Mouse (Mus musculus) skeletal muscle tissue, adult 2 months (tissue): ENCODE data around the gene Chrm5.

Experiments
- DNase-seq: peaks from one replicate; pipeline ENCODE4 v3.0.0-alpha.2; 2012; ENCODE audit warnings: low read depth, low spot score

Gene Chrm5

DNA sequence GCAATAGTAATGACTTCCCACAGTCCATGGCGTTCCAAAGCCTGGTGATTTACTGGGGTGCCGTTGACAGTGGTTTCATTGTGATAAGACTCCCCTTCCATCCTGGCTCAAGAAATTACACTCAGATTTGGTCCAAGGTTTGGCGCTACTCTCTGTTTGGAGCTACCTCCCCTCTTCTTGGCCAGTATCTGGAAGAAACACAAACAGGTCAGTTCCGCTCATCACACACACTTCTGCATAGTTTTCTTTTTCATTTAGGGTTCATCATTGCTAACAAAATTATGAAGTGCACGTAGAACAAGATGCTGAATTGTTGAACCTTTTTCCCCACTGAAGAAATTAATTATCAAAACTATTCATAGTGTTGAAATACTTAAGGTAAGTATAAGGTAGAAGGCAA is at the start of gene Chrm5:
TSS of gene Chrm5 (minus strand) at position 101 of the 400 bp plus-strand sequence.
- no peak for DNase-seq

DNA sequence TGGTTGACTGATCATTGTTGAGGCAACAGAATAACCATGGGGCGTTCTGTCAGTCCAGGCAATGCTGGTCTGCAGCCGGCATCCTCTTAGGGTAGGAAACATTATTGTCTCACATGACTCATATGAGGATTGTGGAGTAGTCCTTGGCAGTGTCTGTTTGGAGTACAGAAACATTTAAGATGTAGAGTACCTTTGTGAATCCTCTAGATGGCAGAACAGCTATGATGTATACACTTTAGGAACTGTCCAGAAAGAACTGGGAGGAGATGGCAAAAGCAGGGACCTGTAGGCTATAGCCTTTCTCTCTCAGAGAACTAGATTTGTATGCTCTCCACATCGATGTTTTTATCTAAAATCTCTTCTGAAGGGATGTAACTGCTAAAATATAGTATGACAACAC is 46.4 kb upstream of the Chrm5 start:
- DNase-seq, result no peak

DNA sequence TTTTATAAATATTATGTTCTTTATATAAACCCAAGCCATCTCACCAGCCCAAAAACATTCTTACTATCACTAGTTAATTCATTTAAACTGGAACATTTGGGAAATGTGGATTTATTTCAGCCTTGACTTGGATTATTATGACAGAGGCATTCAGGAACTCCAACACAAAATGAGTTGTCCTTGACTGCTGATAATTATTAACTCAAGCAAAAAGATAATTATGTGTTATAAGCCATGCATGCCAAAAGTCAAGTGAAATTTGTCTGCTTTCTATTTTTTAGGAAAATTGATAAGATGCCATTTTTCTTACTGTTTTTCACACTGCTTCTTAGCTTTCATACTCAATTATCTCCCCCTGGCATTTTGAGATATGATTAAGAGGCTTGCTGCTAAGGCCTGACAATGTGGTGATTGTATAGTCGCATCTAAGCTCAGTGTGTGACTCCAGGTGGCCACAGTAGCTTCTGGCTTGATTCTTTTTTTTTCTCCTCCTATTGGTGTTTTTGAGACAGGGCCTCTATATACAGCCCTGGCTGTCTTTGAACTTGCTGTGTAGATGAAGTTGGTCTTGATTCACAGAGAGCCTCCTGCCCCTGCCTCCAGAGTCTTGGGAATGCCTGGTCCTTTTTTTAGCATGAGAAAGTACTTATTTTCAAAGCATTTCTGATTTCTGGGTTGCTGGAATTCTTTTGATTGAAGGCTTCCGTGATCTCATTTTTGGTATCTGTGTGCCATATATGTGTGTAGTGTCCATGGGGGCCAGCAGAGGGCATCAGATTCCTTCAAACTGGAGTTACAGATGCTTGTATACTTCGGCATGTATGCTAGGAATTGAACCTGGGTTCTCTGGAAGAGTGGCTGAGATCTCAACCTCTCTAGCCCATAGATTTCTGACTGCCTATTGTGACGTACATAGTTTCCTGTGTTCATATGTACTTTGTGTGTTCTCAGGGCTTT is 40.2 kb upstream of the Chrm5 start:
- DNase-seq, result no peak

DNA sequence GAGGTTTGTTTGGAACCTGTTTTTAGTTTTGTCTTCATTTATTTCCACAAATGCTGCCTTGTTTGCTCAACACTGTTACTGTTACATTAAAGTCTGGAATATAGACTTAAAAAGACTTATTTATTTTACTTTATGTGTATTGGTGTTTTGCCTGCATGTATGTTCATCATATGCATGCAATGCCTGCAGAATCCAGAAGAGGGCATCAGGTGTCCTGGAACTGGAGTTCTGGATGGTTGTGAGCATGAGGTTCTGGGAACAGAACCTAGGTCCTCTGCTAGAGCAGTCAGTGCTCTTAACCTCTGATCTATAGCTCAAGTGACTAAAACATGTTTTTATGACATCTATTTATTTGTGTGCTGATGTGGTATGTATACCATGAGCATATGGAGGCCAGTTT is 38.0 kb upstream of the Chrm5 start:
- DNase-seq, result no peak

DNA sequence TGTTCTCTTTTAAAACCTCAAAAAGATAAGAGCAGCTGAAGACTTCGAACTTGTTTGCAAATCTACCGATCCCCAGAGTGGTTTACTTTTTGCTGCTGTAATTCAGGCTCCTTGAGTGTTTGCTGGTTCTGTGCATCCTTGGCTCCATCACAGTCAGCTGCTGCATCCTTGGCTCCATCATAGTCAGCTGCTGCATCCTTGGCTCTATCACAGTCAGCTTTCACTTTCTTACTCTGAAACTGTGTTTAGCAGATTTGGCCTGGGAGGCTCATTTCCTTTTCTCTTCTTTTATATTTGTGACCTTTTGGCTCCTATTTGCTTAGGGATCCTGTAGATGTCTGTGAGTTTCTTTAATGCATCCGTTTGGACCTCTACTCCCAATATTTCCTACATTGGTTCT is 36.6 kb upstream of the Chrm5 start:
- DNase-seq, result no peak

DNA sequence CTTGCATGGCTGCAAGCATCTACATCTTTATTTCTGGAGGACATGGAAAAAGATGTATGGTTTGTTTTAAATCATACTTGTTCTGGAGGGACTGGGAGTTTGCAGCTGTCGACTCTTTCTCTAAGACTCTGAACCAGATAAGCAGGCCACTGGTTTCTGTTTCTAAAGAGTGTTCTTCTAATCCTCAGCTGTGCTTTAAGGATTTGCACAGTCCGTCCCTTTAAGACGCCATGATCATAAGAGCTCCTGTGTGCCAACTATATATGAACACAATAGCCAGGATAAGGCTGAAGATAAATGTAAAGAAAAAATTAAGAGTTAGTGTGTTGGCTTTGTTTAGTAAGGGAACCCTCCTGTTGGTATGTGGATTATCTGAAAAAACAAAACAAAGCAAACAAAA is 36.2 kb upstream of the Chrm5 start:
- DNase-seq, result no peak

DNA sequence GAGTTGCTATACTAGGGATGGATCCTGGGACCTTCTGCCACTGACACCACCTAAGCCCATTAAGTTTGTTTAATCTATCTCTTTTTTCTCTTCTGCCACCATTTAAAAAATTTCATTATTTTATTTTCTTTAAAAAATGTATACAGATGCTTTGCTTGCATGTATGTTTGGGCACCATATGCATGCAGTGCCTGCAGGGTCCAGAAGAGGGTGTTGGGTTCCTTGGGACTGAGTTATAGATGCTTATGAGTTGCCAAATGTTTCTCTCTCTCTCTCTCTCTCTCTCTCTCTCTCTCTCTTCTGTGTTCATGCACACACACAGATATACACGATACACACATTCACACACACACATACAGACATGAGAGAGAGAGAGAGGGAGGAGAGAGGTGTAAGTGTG is 32.5 kb upstream of the Chrm5 start:
- DNase-seq, result no peak

DNA sequence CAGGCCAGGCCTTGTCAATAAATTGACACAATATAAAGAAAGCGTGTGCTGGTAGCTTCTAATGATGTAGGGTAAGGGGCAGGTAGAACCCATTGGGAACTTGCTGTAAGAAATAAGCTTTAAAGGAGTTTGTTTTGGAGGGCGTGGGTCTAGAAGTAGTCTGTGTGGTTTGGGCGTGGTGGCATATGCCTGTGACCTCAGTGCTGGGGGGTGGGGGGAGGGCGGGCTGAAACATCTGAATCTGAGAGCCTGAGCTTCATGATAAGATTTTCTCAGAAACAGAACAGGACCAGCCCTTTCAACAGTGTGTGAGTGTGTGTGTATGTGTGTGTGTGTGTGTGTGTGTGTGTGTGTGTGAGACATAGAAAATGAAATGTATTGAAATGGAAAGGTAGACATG is 29.6 kb upstream of the Chrm5 start:
- peak; percentile 32 for DNase-seq

DNA sequence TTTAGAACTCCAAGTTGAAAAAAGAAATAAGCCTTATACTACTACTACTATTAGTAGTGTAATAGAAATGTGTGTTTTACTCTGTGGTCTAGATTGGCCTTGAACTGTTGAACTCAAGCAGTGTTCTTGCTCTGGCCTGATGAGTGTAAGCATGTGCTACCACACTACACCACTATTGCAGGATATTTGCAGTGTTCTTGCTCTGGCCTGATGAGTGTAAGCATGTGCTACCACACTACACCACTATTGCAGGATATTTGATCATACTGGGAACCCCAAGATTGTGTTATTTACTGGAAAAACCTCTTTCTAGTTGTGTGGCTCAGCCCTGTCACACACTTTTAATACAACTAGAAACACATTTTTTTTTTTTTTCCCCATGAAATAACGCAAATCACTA is 26.9 kb upstream of the Chrm5 start:
- no peak for DNase-seq

DNA sequence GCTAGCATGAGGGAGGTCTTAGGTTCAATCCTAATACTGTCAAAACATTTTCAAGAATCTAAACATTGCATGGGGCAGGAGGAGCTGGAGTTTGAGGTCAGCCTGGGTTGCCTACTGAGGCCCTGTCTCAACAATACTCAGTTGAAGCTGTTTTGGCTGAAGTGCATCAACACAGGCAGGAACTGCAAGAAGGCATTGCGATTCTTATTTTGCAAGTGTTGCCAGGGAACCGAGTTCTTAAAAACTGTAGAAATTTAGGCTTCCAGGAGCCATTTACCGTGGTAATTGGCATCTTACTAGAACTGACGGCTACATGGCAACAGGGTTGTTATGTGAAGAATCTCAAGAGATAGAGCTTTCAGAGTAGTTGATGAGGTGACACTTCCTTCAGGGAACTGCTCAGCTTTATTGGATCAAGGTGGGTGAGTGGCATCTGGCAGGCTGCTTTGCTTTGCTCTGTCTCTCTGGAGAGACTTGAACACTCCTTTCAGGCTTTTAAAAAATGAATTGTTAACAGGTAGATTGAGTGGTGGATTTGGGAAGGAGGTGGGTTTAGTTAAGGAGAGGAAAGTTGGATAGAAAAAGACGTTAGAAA is 26.4 kb upstream of the Chrm5 start:
- no peak for DNase-seq

DNA sequence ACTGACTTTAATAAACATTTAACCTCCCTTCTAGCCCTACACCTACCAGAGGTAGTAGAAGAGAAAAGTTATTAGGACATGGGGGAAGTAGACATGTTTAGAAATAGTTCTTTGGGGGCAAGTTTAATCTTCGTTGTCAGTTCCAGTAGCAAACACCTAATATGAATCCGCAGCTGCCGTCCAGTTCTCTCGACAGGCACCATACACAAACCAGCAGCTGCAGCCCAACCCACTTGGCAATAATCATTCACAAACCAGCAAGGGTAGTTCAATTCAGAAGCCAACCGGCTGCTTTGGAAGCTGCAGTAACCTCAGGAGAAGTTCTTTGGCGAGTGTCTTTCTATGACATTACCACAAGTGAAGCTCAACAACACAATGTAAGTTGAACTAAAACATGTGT is 23.4 kb upstream of the Chrm5 start:
- no peak for DNase-seq

DNA sequence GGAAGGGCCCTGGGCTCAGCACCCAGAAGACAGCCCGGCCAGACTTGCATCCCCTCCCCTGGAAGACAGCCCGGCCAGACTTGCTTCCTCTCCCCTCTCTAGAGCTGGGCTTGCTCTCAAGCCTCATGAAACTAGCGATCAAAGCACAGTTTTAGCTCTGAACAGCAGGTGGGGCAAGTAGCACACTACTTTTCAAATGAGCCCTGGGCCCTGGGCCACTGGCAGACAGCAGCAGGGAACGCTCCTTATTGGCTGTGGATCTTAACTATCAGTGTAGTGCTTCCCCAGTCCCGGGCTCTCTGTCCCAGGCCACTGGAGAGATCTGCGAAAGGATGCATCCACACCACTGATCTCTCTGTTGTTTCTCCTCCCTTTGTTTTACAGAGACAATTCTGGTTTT is 20.6 kb upstream of the Chrm5 start:
- peak; percentile 76 for DNase-seq

DNA sequence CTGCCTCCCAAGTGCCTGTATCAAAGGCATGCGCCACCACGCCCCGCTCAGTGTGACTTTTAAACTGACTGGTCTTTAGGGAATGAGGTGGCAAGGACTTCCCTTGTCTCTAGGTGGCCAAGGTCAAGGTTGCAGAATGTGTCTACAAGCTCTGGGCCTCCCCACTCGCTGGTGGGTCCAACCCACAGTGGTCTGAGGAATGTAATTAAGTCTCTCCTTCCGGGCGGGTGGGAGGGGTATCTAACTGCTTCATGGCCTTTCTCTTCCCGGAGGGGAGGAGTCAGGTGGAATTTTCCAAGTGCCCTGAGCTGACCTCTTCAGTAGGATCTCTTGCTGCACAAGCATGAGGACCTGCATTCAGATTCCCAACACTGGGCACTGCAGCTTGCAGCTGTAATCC is 17.3 kb upstream of the Chrm5 start:
- no peak for DNase-seq

DNA sequence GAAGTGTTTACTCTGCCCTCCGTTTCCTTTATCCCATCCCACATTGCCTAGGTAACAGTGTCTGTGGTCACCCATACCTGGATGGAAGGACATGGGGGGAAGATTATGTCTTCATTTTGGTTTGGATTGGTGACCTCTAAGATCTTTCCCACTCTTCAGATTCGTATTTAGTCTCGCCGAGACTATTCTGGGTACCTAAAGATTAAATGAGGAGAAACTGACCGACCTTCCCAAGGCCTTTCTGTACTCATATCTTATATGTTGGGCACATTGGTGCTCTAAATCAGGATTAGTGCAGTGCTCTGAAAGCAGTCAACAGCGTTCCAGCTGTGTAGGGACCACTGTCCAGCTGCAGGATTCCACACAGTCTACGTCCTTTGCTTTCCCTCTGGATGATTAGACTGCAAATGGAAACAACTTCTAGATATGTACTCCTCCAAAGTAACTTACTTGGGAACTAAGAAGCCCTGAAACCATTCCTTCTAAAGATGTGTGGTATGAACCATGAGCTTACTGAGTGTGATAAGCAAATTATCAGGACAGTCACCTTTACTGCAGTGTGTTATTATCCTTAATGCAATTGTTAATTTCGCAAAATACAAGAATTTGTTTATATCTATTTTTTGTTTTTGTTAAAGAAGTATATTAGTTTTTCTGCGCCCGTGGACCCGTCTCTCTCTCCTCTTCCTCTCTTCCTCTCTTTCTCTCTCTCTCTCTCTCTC is 13.1 kb upstream of the Chrm5 start:
- no peak for DNase-seq

DNA sequence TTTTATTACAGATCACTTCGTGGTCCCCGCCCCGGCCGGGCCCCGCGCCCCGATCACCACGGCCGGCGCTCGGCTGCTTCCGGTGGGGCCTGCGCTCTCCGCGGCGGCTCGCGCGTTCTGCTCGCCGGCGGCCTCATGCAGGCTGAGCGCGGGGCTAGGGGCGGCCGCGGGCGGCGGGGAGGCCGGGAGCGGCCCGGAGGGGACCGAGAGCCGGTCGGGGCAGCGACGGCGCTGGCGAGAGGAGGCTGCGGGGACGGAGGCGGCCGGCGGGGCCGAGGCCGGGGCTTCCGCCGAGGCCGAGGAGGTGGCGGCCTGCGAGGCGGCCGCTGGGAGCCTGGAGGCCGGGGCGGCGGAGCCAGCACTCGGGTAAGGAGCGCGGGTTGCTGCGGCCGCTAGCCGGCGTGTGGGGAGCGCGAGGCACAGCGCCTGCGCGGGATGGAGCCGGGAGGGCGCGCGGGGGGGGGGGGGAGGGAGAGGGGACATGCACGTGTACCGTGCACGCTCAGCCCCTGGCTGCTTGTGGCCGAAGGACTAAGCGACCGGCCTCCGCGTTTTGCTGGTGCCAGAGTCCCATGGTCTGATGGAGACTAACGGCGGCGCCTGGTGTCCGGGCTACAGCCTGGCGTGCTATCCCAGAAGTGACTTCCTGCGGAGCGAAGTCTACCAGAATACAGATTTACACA is 12.4 kb upstream of the Chrm5 start, which contains the start of gene Aven:
TSS of gene Aven (plus strand) at position 109 of the 683 bp plus-strand sequence.
- DNase-seq, result peak; percentile 91

DNA sequence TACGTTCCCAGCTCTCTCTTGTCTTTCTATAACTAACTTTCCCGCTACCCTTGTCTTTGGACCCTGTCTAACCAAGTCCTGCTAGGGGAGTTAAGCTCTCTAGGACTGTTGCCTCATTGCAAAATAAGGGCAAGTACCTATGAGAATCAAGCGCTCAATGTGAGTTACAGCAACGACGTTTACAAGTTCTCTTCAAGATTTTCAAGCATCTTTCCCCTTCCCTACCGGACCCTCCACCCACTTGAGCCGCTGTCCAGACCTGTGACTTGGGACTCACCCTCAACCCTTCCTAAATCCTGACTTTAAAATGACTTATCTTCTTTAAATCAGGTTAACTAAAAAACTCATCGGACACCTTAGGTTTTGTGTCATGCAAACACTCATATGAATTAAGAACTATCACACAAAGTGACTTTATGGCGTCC is 11.9 kb upstream of the Chrm5 start:
- DNase-seq, result peak; percentile 20

DNA sequence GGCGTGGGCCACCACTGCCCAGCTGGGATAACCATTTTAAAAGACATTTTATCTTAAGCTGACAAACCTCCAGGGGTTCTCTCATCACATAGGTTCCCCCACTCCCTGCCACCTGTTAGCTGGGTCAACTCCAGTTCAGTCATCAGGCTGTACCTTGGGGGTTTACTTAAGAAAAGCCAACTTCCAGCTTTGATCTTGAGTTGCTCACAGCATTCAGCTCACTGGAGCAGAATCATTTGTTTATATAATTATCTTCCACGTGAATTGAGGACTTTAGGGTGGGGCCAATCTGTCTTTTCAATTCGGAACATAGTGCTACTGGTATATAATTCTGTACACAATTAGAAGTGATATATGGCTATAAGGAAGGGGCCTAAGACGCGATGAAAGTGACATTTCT is 11.1 kb upstream of the Chrm5 start:
- DNase-seq, result no peak

DNA sequence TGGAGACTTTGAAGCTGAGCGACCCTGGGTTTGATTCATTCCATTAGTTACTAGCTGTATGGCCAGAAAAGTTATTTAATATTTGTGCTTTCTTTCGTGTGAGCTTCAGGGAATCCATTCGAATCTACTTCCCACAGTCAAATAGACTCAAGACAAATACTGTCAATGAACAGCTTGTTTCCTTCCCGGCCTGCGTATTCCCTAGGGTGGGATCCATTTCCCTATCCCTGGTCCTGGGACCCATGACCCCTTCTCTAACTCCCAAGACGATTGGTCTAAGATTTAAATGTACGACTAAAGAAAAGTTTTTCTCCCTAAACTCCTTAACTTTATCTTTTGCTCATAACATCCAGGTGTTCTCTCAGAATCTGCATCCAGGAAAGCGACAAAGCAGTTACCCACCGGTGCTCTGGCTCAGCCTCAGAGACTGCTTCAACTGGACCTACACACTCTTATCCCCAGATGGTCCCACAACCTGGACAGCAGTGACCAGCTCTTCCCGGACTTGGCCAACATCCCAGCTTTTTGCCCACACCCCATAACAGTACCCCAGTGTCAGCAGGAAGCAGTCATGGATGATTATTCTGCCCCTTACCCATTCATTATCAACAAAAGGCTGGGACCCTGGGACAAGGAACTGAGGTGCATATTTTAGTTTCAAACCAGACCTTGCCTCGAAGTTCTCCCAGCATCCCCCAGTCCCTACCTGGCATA is 10.1 kb upstream of the Chrm5 start:
- no peak for DNase-seq

DNA sequence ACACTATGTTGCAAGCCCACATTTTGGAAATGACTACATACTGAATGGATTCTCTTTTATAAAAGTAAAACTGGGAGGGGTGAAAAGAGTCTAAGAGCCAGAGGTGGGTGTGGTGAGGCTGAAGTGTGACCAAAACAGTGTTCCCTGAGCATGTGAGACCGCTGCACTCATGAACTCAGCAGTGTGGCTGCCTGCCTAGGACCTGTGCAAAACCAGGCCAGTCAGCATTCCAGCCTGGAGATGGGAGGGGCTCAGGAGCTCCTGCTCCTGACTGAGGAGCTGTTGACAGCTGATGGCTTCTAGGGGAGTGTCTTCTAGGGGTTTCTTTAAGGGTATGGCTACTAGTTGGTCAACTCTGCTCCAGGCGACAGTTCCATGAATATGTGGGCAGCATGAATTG is 4.3 kb upstream of the Chrm5 start:
- peak; percentile 63 for DNase-seq

DNA sequence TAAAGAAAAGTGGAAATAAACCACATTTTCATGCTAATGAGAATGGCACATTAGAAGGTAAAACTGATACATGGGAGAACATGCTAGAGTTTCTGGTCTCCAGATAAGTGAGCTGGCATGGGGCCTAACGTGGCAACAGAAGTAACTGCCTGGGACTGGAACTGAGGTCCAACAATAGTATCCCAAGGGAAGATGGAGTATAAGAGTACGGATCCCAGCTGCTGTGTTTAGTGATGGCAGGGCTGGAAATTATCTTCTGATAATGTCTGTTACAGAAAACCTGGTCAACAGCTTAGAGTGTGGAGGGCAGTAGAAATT is 2.7 kb upstream of the Chrm5 start:
- no peak for DNase-seq
